Mouse (Mus musculus) activated CD4-positive, CD25-positive, alpha-beta regulatory T cell (primary cell): Measurements from ENCODE around the gene Ankar. TPM values are rescaled to one million over a fixed set of nuclear protein-coding genes. Genes with fewer than 3 reads are reported as not detected.

ENCODE experiments used
- polyA plus RNA-seq, 2 experiments: library from polyadenylated mRNA; unstranded; fragments of 100-300 nt; shearing (Covaris generic); gene quantifications; one replicate each; pipeline ENCODE4 v1.2.1; 2017

The Ankar gene
- polyA plus RNA-seq: under 1 TPM in 1 of 2 experiments, not detected in 1; 0.07 TPM

GRCm38 (mm10) chr1:72700479-72700878 is at the start of gene Ankar:
Ankar (minus strand) TSS chr1:72700579.

GRCm38 (mm10) chr1:72710753-72711653 is 10.6 kb upstream of the Ankar start, which contains the start of gene Rpl37a:
Rpl37a (plus strand) TSS chr1:72711290.

Other genes starting within 250 kb of the Ankar start
- gene March4, start 163.6 kb downstream of the Ankar start, polyA plus RNA-seq: not detected
- gene Smarcal1, start 117.3 kb downstream of the Ankar start, polyA plus RNA-seq: 10 to 100 TPM; 14.2 to 20.0 TPM
- 1,000 to 10,000 TPM; 1,943 to 3,031 TPM for gene Rpl37a, start 10.7 kb upstream of the Ankar start, polyA plus RNA-seq
- gene Igfbp2, start 123.9 kb upstream of the Ankar start, polyA plus RNA-seq: not detected
- gene Igfbp5, start 174.3 kb upstream of the Ankar start, polyA plus RNA-seq: under 1 TPM in 1 of 2 experiments, not detected in 1; 0.05 TPM